Mouse (Mus musculus): ENCODE measurements around the gene Wee2. TPM values are rescaled to one million over a fixed set of nuclear protein-coding genes. Genes with fewer than 3 reads are reported as not detected.
A peak's percentile ranks its signal among the peaks of the same experiment; 100 is the strongest.

The Wee2 gene
- polyA plus RNA-seq, 1 experiment from 2014 or later: not detected

- Histone ChIP-seq H3K9me3 (replicated peaks) (no peaks in the 10 kb centered on the region), H3K27ac (no peak overlapping the region), H3K36me3 (no peaks in the 10 kb centered on the region), H3K27me3 (replicated peaks) (peaks cover 76% of the 10 kb centered on the region), H3K4me1 (peaks cover 6% of the 10 kb centered on the region; the same call in 1 of the 2 replicates), H3K4me3 (no peak overlapping the region), H3K4me2 (peak overlapping the region; percentile 24; the same call in 1 of the 2 replicates), H3K9ac (no peak overlapping the region)
- ATAC-seq: no peak
- 14% methylated on average over 12 of the region's 12 CpGs for WGBS (ENCODE audit: insufficient replicate concordance)
Observed at GRCm38 (mm10) chr6:40439731-40440130, 843 bp downstream of the Wee2 start.

GRCm38 (mm10) chr6:40441276-40441675 lies 2.4 kb downstream of the Wee2 start:
- Histone ChIP-seq H3K9me3 (replicated peaks) (no peaks in the 10 kb centered on the region), H3K27ac (no peak overlapping the region), H3K4me1 (peaks cover under 1% of the 10 kb centered on the region; the same call in 1 of the 2 replicates), H3K9ac (no peak overlapping the region), H3K36me3 (no peaks in the 10 kb centered on the region), H3K4me3 (no peak overlapping the region), H3K27me3 (replicated peaks) (peaks cover 61% of the 10 kb centered on the region), H3K4me2 (no peak overlapping the region)
- 70% methylated on average over 3 of the region's 3 CpGs for WGBS (ENCODE audit: insufficient replicate concordance)
- no peak for ATAC-seq

- Histone ChIP-seq H3K27me3 (replicated peaks) (peaks cover 57% of the 10 kb centered on the region), H3K4me1 (no peaks in the 10 kb centered on the region; the same call in 1 of the 2 replicates), H3K27ac (no peak overlapping the region), H3K36me3 (no peaks in the 10 kb centered on the region), H3K4me2 (no peak overlapping the region), H3K9ac (no peak overlapping the region), H3K4me3 (no peak overlapping the region), H3K9me3 (replicated peaks) (no peaks in the 10 kb centered on the region)
- 45% methylated on average over 3 of the region's 3 CpGs for WGBS (ENCODE audit: insufficient replicate concordance)
- ATAC-seq: no peak
Observed at GRCm38 (mm10) chr6:40441755-40442154, 2.9 kb downstream of the Wee2 start.

GRCm38 (mm10) chr6:40443281-40443928 lies 4.5 kb downstream of the Wee2 start:
- no peaks in the 10 kb centered on the region for H3K9me3 ChIP-seq (replicated peaks)
- H3K27me3 ChIP-seq (replicated peaks): peaks cover 45% of the 10 kb centered on the region
- H3K4me3 ChIP-seq: no peak overlapping the region
- no peak overlapping the region for H3K4me2 ChIP-seq
- WGBS (ENCODE audit: insufficient replicate concordance): 25% methylated on average over 10 of the region's 10 CpGs
- no peaks in the 10 kb centered on the region for H3K36me3 ChIP-seq
- no peak for ATAC-seq
- H3K9ac ChIP-seq: no peak overlapping the region
- no peak overlapping the region for H3K27ac ChIP-seq
- no peaks in the 10 kb centered on the region; the same call in 1 of the 2 replicates for H3K4me1 ChIP-seq

- Histone ChIP-seq H3K9me3 (replicated peaks) (no peaks in the 10 kb centered on the region), H3K27ac (no peak overlapping the region), H3K4me1 (no peaks in the 10 kb centered on the region), H3K4me3 (no peak overlapping the region), H3K27me3 (replicated peaks) (peaks cover 11% of the 10 kb centered on the region; the same call in 1 of the 2 replicates), H3K9ac (no peak overlapping the region), H3K36me3 (no peaks in the 10 kb centered on the region), H3K4me2 (no peak overlapping the region)
- ATAC-seq: no peak
Observed at GRCm38 (mm10) chr6:40448626-40449025, 9.7 kb downstream of the Wee2 start.

GRCm38 (mm10) chr6:40454436-40455041 lies 15.7 kb downstream of the Wee2 start:
- H3K4me3 ChIP-seq: no peak overlapping the region
- H3K27ac ChIP-seq: no peak overlapping the region
- ATAC-seq: no peak
- H3K9ac ChIP-seq: no peak overlapping the region
- no peaks in the 10 kb centered on the region for H3K27me3 ChIP-seq (replicated peaks)
- WGBS (ENCODE audit: insufficient replicate concordance): 18% methylated on average over 7 of the region's 7 CpGs
- H3K36me3 ChIP-seq: no peaks in the 10 kb centered on the region
- H3K4me1 ChIP-seq: no peaks in the 10 kb centered on the region
- H3K4me2 ChIP-seq: no peak overlapping the region
- H3K9me3 ChIP-seq (replicated peaks): no peaks in the 10 kb centered on the region

GRCm38 (mm10) chr6:40465710-40466109 lies 26.8 kb downstream of the Wee2 start:
- Histone ChIP-seq H3K4me1 (peaks cover 2% of the 10 kb centered on the region; the same call in 1 of the 2 replicates), H3K4me2 (no peak overlapping the region), H3K27ac (no peak overlapping the region), H3K4me3 (no peak overlapping the region), H3K9me3 (replicated peaks) (no peaks in the 10 kb centered on the region), H3K9ac (no peak overlapping the region), H3K27me3 (replicated peaks) (no peaks in the 10 kb centered on the region), H3K36me3 (no peaks in the 10 kb centered on the region)
- 38% methylated on average over 6 of the region's 6 CpGs for WGBS (ENCODE audit: insufficient replicate concordance)
- ATAC-seq: no peak

- peak; percentile 95 for ATAC-seq
- Histone ChIP-seq H3K27me3 (replicated peaks) (no peaks in the 10 kb centered on the region), H3K36me3 (peaks cover 29% of the 10 kb centered on the region), H3K27ac (peak within 1 kb of the TSS; percentile 89), H3K4me3 (peak within 1 kb of the TSS; percentile 84), H3K4me2 (peak within 1 kb of the TSS; percentile 83), H3K9ac (peak within 1 kb of the TSS; percentile 85), H3K4me1 (peaks cover 10% of the 10 kb centered on the region), H3K9me3 (replicated peaks) (no peaks in the 10 kb centered on the region)
- 2% methylated on average over 54 of the region's 54 CpGs for WGBS (ENCODE audit: insufficient replicate concordance)
Observed at GRCm38 (mm10) chr6:40470916-40471719, 32.2 kb downstream of the Wee2 start, which contains the start of gene Ssbp1. Ssbp1 (plus strand) TSS chr6:40471352.

- under 1% methylated on average over 7 of the region's 7 CpGs for WGBS (ENCODE audit: insufficient replicate concordance)
Observed at GRCm38 (mm10) chr6:40471720-40472010, 32.8 kb downstream of the Wee2 start.

GRCm38 (mm10) chr6:40476132-40476531 lies 37.2 kb downstream of the Wee2 start:
- Histone ChIP-seq H3K27me3 (replicated peaks) (no peaks in the 10 kb centered on the region), H3K4me3 (no peak overlapping the region), H3K4me2 (no peak overlapping the region), H3K36me3 (peaks cover 58% of the 10 kb centered on the region), H3K4me1 (peaks cover 8% of the 10 kb centered on the region), H3K27ac (no peak overlapping the region), H3K9me3 (replicated peaks) (no peaks in the 10 kb centered on the region), H3K9ac (no peak overlapping the region)
- WGBS (ENCODE audit: insufficient replicate concordance): 68% methylated on average over 4 of the region's 4 CpGs
- ATAC-seq: no peak

More at GRCm38 (mm10) chr6:40471720-40472010, 32.8 kb downstream of the Wee2 start:
- Histone ChIP-seq H3K4me3 (peak overlapping the region; percentile 84), H3K27ac (peak overlapping the region; percentile 89), H3K36me3 (peaks cover 33% of the 10 kb centered on the region), H3K4me2 (peak overlapping the region; percentile 83), H3K9ac (peak overlapping the region; percentile 85), H3K9me3 (replicated peaks) (no peaks in the 10 kb centered on the region), H3K4me1 (peaks cover 10% of the 10 kb centered on the region), H3K27me3 (replicated peaks) (no peaks in the 10 kb centered on the region)
- ATAC-seq: no peak

- no peak overlapping the region for H3K4me3 ChIP-seq
- no peaks in the 10 kb centered on the region for H3K9me3 ChIP-seq (replicated peaks)
- no peak for ATAC-seq
- no peaks in the 10 kb centered on the region for H3K4me1 ChIP-seq
- H3K36me3 ChIP-seq: peaks cover 75% of the 10 kb centered on the region
- no peaks in the 10 kb centered on the region for H3K27me3 ChIP-seq (replicated peaks)
- 73% methylated on average over 1 of the region's 1 CpGs for WGBS (ENCODE audit: insufficient replicate concordance)
- no peak overlapping the region for H3K9ac ChIP-seq
- H3K4me2 ChIP-seq: no peak overlapping the region
- no peak overlapping the region for H3K27ac ChIP-seq
Observed at GRCm38 (mm10) chr6:40479705-40480104, 40.8 kb downstream of the Wee2 start.

GRCm38 (mm10) chr6:40482318-40482717 lies 43.4 kb downstream of the Wee2 start:
- no peak overlapping the region for H3K4me2 ChIP-seq
- 87% methylated on average over 5 of the region's 5 CpGs for WGBS (ENCODE audit: insufficient replicate concordance)
- H3K36me3 ChIP-seq: peaks cover 63% of the 10 kb centered on the region
- no peaks in the 10 kb centered on the region for H3K27me3 ChIP-seq (replicated peaks)
- H3K4me3 ChIP-seq: no peak overlapping the region
- no peaks in the 10 kb centered on the region for H3K9me3 ChIP-seq (replicated peaks)
- ATAC-seq: no peak
- H3K27ac ChIP-seq: no peak overlapping the region
- no peak overlapping the region for H3K9ac ChIP-seq
- H3K4me1 ChIP-seq: no peaks in the 10 kb centered on the region

All from liver, embryonic 12.5 days (tissue).